Mouse (Mus musculus) lung, embryonic 16.5 days (tissue): Measurements from ENCODE around the gene Kif26b. TPM values are rescaled to one million over a fixed set of nuclear protein-coding genes. Genes with fewer than 3 reads are reported as not detected.

ENCODE experiments used
- ATAC-seq: fragments of 200-750 bp; cut with Nextera tagmentation; 2 replicates; pipeline ENCODE4 v1.8.0; 2017; ENCODE audit warnings: low read depth, mild to moderate bottlenecking, moderate library complexity
- H3K27ac ChIP-seq: fragments of 300-500 bp; sonication (generic); 2 replicates; pipeline ENCODE4 v1.5.1; 2014; ENCODE audit warnings: mild to moderate bottlenecking, control low read depth, low read length
- H3K27me3 ChIP-seq: fragments of 300-500 bp; sonication (generic); 2 replicates; pipeline ENCODE4 v1.6.1; 2014; ENCODE audit warnings: low read depth, low read length, mixed read lengths; ENCODE audit not compliant: control insufficient read depth, insufficient read depth
- H3K36me3 ChIP-seq: fragments of 300-500 bp; sonication (generic); 2 replicates; pipeline ENCODE4 v1.6.1; 2014; ENCODE audit warnings: low read length; ENCODE audit not compliant: control insufficient read depth, insufficient read depth
- H3K4me1 ChIP-seq: fragments of 300-500 bp; sonication (generic); replicated peaks from 2 replicates; pipeline ENCODE4 v1.6.1; 2014; ENCODE audit warnings: low read length, mixed read lengths; ENCODE audit not compliant: control insufficient read depth, insufficient read depth
- H3K4me2 ChIP-seq: fragments of 300-500 bp; sonication (generic); 2 replicates; pipeline ENCODE4 v1.6.1; 2014; ENCODE audit warnings: low read depth, low read length, control low read depth
- H3K4me3 ChIP-seq: fragments of 300-500 bp; sonication (generic); 2 replicates; pipeline ENCODE4 v1.5.1; 2014; ENCODE audit warnings: mild to moderate bottlenecking, low read length, control low read depth
- H3K9ac ChIP-seq: fragments of 300-500 bp; sonication (generic); 2 replicates; pipeline ENCODE4 v1.6.1; 2014; ENCODE audit warnings: low read length, control low read depth
- H3K9me3 ChIP-seq: fragments of 300-500 bp; sonication (generic); 2 replicates; pipeline ENCODE4 v1.6.1; 2016; ENCODE audit warnings: low read length; ENCODE audit not compliant: control insufficient read depth
- WGBS: fragments of 180-500 bp; shearing (Covaris S2); extraction: QIAGEN DNeasy Blood & Tissue Kit; methylation state at CpG from one replicate; pipeline ENCODE4 v1.1.7; 2014; 5-methylcytosine and 5-hydroxymethylcytosine counted together
- polyA plus RNA-seq: library from polyadenylated mRNA; unstranded; fragments of >200 nt; fragmentation: Nextera tagmentation; extraction: Ambion mirVana; gene quantifications from 2 replicates; pipeline ENCODE4 v1.2.1, GENCODE M21; 2015

The Kif26b gene
- polyA plus RNA-seq, result 0.68 and 0.97 TPM in 2 replicates

DNA sequence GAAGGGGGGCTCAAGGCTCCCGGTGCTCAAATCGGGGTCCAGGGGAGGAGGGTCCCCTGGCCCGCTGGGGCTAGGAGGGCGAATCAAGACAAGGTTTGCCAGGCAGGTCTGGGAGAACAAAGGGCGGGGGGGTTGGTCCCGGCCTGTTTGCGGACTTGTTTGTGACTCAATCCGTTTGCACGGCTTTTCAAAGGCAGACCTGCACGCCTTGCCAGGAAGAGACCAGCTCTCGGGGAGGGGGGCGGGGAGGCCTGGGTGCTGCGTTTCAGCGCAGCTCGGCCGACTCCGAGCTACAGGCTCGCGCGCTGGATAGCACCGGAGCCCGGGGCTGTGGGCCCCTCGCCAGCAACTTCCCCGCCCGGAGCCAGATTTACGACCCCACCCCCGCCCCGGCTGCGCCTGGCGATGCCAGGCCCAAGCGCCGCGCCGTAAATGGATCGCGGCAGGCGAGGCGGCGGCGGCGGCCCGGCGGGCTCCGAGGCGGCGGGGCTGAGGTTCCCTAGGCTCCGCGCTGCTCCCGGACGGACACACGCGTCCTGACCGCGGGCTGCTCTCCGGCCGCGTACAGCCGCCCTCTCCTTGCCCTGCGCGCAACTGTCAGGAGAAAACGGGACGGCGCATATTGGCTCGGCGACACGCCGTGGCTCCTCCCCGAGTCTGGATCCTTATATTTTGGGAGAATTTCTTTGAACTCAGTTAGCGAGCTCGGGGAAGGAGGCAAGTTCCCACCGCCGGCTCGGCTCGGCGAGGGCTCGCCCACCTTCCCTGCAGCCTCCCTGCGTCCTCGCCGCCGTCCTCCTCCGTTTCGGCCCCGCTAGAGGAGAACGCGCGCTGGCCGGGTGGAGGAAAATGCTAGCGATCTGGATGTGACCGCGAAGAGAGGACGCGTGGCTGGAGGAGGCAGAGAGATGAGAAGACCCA is at the start of gene Kif26b:
Kif26b (plus strand) TSS at position 695 of the 921 bp plus-strand sequence.
- under 1% methylated on average over 92 of the region's 92 CpGs for WGBS

GRCm38 (mm10) chr1:178483854-178484253 is 45.1 kb upstream of the Kif26b start:
- no peak overlapping the region for H3K4me2 ChIP-seq

More for the DNA sequence above, at the start of gene Kif26b:
- no peaks in the 10 kb centered on the region for H3K36me3 ChIP-seq
- H3K27me3 ChIP-seq, result peaks cover 32% of the 10 kb centered on the region
- H3K4me2 ChIP-seq, result peak within 1 kb of the TSS; percentile 83
- H3K9ac ChIP-seq, result peak within 1 kb of the TSS; percentile 67
- H3K4me1 ChIP-seq, result peaks cover 25% of the 10 kb centered on the region
- ATAC-seq, result peak; percentile 64
- peak within 1 kb of the TSS; percentile 46; the same call in 1 of the 2 replicates for H3K27ac ChIP-seq
- H3K4me3 ChIP-seq, result peak within 1 kb of the TSS; percentile 68
- no peaks in the 10 kb centered on the region for H3K9me3 ChIP-seq

DNA sequence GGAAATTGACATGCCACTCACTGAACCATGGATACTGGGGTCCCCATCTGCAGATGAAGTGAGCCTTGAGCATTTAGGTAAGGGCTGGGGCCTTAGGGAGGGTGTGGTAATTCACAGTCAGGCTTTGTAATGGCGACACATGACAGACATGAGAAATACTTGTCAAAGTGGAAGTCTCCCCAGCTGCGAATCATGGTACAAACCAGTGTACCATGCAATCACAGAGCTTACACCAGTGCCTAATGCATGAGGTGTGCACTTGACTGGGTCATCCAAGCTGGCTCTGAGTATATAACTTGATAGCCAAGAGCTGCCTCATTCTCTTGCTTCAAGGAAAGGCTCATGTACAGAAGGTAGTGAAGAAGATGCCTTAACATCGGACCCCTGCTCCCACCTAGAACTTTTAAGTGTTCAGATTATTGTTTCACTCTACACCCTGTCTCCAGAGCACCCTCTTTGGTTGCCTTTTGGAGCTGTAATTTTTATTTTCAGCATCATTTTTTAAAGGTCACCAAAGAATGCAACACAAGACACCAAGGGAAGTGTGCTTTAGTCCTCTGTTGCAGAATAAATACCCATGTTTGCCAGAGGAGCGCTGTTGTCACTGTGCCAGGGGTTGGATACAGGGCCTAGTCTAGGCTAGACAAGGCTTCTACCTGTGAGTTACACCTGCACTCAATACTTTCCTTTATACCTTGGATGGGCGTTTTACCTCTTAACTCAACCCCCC is 43.6 kb upstream of the Kif26b start:
- H3K27ac ChIP-seq, result no peak overlapping the region
- H3K36me3 ChIP-seq, result no peaks in the 10 kb centered on the region
- H3K4me2 ChIP-seq, result no peak overlapping the region
- H3K9ac ChIP-seq, result no peak overlapping the region
- H3K9me3 ChIP-seq, result no peaks in the 10 kb centered on the region
- H3K4me3 ChIP-seq, result no peak overlapping the region
- no peak for ATAC-seq
- H3K4me1 ChIP-seq, result no peaks in the 10 kb centered on the region; the same call in 1 of the 2 replicates
- H3K27me3 ChIP-seq, result no peaks in the 10 kb centered on the region
- WGBS, result 80% methylated on average over 5 of the region's 5 CpGs

More at GRCm38 (mm10) chr1:178483854-178484253, 45.1 kb upstream of the Kif26b start:
- no peak overlapping the region for H3K9ac ChIP-seq
- H3K27ac ChIP-seq, result no peak overlapping the region
- no peaks in the 10 kb centered on the region for H3K4me1 ChIP-seq
- H3K36me3 ChIP-seq, result no peaks in the 10 kb centered on the region
- H3K4me3 ChIP-seq, result no peak overlapping the region
- H3K9me3 ChIP-seq, result no peaks in the 10 kb centered on the region
- ATAC-seq, result no peak
- no peaks in the 10 kb centered on the region for H3K27me3 ChIP-seq

DNA sequence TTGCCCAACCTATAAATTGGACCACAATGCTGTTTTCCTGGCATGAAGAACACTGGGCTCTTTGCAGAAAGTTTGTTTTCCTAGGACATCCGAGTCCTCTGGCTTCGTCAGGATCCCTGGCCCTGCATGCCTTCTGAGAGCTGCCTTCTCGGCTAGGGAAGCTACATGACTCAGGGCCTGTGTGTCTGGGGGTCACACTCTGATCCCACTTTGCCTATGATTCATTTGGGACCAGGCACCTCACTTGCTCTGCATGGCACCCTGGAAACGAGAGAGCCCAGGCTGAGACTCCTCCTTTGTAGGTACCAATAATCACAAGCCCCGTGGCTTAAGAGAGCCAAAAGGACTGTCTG is 43.1 kb upstream of the Kif26b start:
- H3K4me1 ChIP-seq, result no peaks in the 10 kb centered on the region; the same call in 1 of the 2 replicates
- H3K27ac ChIP-seq, result no peak overlapping the region
- H3K9ac ChIP-seq, result no peak overlapping the region
- 56% methylated on average over 5 of the region's 5 CpGs for WGBS
- ATAC-seq, result no peak
- H3K4me3 ChIP-seq, result no peak overlapping the region
- H3K4me2 ChIP-seq, result no peak overlapping the region
- no peaks in the 10 kb centered on the region for H3K27me3 ChIP-seq
- H3K9me3 ChIP-seq, result no peaks in the 10 kb centered on the region
- no peaks in the 10 kb centered on the region for H3K36me3 ChIP-seq

- peak; percentile 56; the same call in 1 of the 2 replicates for ATAC-seq
- Histone ChIP-seq H3K4me1 (no peaks in the 10 kb centered on the region; the same call in 1 of the 2 replicates), H3K9ac (no peak overlapping the region), H3K36me3 (no peaks in the 10 kb centered on the region), H3K27me3 (no peaks in the 10 kb centered on the region), H3K4me2 (no peak overlapping the region), H3K9me3 (no peaks in the 10 kb centered on the region), H3K27ac (no peak overlapping the region), H3K4me3 (no peak overlapping the region)
- WGBS, result 29% methylated on average over 5 of the region's 5 CpGs
Observed at GRCm38 (mm10) chr1:178486828-178487227, 42.1 kb upstream of the Kif26b start.

DNA sequence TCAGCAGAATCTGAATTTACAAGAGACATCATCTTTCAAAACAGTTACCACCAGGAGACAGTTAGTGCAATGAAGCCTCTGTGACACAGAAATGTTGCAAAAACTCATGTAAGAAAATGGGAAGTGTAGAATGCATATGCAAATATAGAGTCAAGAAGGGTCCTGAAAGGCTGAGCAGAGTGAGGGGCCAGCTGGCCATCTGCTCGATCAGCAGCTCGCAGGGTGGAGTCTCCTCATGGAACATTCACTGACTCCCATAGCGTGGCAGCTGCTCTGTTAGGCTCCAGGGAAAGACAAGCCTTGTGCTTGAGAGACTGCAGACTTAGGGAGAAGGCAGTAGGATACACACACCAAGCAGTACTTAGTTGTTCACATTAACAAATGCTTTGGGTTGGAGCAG is 39.8 kb upstream of the Kif26b start:
- 37% methylated on average over 3 of the region's 3 CpGs for WGBS
- H3K4me3 ChIP-seq, result no peak overlapping the region
- H3K27ac ChIP-seq, result no peak overlapping the region
- no peaks in the 10 kb centered on the region; the same call in 1 of the 2 replicates for H3K4me1 ChIP-seq
- H3K9ac ChIP-seq, result no peak overlapping the region
- H3K9me3 ChIP-seq, result no peaks in the 10 kb centered on the region
- no peak overlapping the region for H3K4me2 ChIP-seq
- no peaks in the 10 kb centered on the region for H3K36me3 ChIP-seq
- no peak for ATAC-seq
- no peaks in the 10 kb centered on the region for H3K27me3 ChIP-seq

DNA sequence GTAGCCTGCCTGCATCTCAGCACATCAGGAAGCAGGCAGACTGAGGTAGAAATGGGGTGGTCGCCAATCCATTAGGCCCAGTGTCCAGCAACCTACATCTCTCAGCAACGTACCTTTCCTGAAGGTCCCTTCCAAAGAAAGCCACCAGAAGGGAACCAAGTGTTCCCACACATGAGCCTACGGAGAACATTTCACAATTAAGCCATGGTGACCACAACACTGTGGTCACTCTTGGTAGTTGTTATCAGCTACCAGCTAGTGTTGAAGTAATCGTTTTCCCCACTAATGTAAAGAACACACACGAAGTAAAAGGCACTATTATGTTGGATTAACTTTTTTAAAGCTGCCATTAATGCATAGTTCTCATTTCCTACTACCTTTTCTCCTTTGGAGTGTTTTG is 37.2 kb upstream of the Kif26b start:
- Histone ChIP-seq H3K9me3 (no peaks in the 10 kb centered on the region), H3K4me1 (no peaks in the 10 kb centered on the region; the same call in 1 of the 2 replicates), H3K36me3 (no peaks in the 10 kb centered on the region), H3K27ac (no peak overlapping the region), H3K4me3 (no peak overlapping the region), H3K9ac (no peak overlapping the region), H3K27me3 (no peaks in the 10 kb centered on the region), H3K4me2 (no peak overlapping the region)
- 80% methylated on average over 5 of the region's 5 CpGs for WGBS
- no peak for ATAC-seq

GRCm38 (mm10) chr1:178492493-178492892 is 36.4 kb upstream of the Kif26b start:
- no peaks in the 10 kb centered on the region for H3K9me3 ChIP-seq
- H3K36me3 ChIP-seq, result no peaks in the 10 kb centered on the region
- no peak for ATAC-seq
- no peak overlapping the region for H3K9ac ChIP-seq
- no peak overlapping the region for H3K4me2 ChIP-seq
- WGBS, result 48% methylated on average over 2 of the region's 2 CpGs
- H3K27ac ChIP-seq, result no peak overlapping the region
- H3K4me1 ChIP-seq, result no peaks in the 10 kb centered on the region; the same call in 1 of the 2 replicates
- H3K4me3 ChIP-seq, result no peak overlapping the region
- H3K27me3 ChIP-seq, result no peaks in the 10 kb centered on the region

DNA sequence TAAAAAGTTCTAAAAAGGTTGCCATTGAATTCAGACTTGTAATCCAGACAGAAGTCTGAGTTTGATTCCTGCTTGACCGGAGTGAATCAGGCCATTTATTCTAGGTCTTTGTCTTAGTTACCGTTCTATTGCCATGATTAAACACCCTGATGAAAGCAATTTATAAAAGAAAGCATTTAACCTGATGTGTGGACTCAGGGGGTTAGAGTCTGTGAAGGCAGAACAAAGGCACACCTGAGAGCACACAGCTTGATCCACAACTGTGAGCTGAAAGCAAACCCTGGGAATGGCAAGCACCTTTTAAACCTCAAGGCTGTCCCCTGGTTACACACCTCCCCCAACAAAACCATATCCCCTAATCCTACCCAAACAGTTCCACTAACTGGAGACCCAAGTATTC is 32.7 kb upstream of the Kif26b start:
- WGBS, result 66% methylated on average over 2 of the region's 2 CpGs
- Histone ChIP-seq H3K9ac (no peak overlapping the region), H3K27me3 (no peaks in the 10 kb centered on the region), H3K9me3 (no peaks in the 10 kb centered on the region), H3K4me1 (no peaks in the 10 kb centered on the region), H3K4me3 (no peak overlapping the region), H3K27ac (no peak overlapping the region), H3K36me3 (no peaks in the 10 kb centered on the region), H3K4me2 (no peak overlapping the region)
- no peak for ATAC-seq
